Mouse (Mus musculus): ENCODE results near the gene Olfr631. TPM values are rescaled to one million over a fixed set of nuclear protein-coding genes. Genes with fewer than 3 reads are reported as not detected.

Gene Olfr631
- polyA plus RNA-seq, 2 experiments = not detected

GRCm38 (mm10) chr7:103970852-103971251 is 42.2 kb downstream of the Olfr631 start, which contains the start of gene Olfr635:
Gene Olfr635, plus strand, starts transcription at chr7:103971152.
- H3K27ac ChIP-seq (replicated peaks; ENCODE audit: low read depth, low read length) = no peak within 1 kb of the TSS
- no peaks in the 10 kb centered on the region for H3K27me3 ChIP-seq (ENCODE audit: control insufficient read depth, insufficient read depth, low read length)
- no peak within 1 kb of the TSS for H3K4me2 ChIP-seq (replicated peaks; ENCODE audit: low read depth, low read length, severe bottlenecking)
- H3K9me3 ChIP-seq (ENCODE audit: control insufficient read depth, low read length) = no peaks in the 10 kb centered on the region
- no peaks in the 10 kb centered on the region for H3K36me3 ChIP-seq (ENCODE audit: control insufficient read depth, insufficient read depth, low read length)
- no peak for ATAC-seq (ENCODE audit: low FRiP score, low read depth)
- 74% methylated on average over 1 of the region's 1 CpGs for WGBS
- H3K9ac ChIP-seq (ENCODE audit: low read depth, low read length, severe bottlenecking) = no peak within 1 kb of the TSS
- no peaks in the 10 kb centered on the region for H3K4me1 ChIP-seq (ENCODE audit: control insufficient read depth, insufficient read depth, low read length)
- no peak for DNase-seq (ENCODE audit: low spot score)
- TF ChIP-seq POLR2A (IDR thresholded peaks at IDR 0.05; ENCODE audit: borderline replicate concordance, extremely low read depth, insufficient read depth, insufficient read length) = no peak
- no peak within 1 kb of the TSS for H3K4me3 ChIP-seq (replicated peaks; ENCODE audit: low read length)

- Histone ChIP-seq H3K9me3 (ENCODE audit: control insufficient read depth, low read length) (no peaks in the 10 kb centered on the region), H3K4me1 (ENCODE audit: control insufficient read depth, insufficient read depth, low read length) (no peaks in the 10 kb centered on the region), H3K9ac (ENCODE audit: low read depth, low read length, severe bottlenecking) (no peak overlapping the region), H3K36me3 (ENCODE audit: control insufficient read depth, insufficient read depth, low read length) (no peaks in the 10 kb centered on the region), H3K4me2 (replicated peaks; ENCODE audit: low read depth, low read length, severe bottlenecking) (no peak overlapping the region), H3K27me3 (ENCODE audit: control insufficient read depth, insufficient read depth, low read length) (no peaks in the 10 kb centered on the region), H3K27ac (replicated peaks; ENCODE audit: low read depth, low read length) (no peak overlapping the region), H3K4me3 (replicated peaks; ENCODE audit: low read length) (no peak overlapping the region)
- no peak for TF ChIP-seq POLR2A (IDR thresholded peaks at IDR 0.05; ENCODE audit: borderline replicate concordance, extremely low read depth, insufficient read depth, insufficient read length)
- WGBS = 72% methylated on average over 1 of the region's 1 CpGs
- no peak for ATAC-seq (ENCODE audit: low FRiP score, low read depth)
- no peak for DNase-seq (ENCODE audit: low spot score)
Observed at GRCm38 (mm10) chr7:103971782-103972181, 43.2 kb downstream of the Olfr631 start.

Other genes with a start within 250 kb of the Olfr631 start
Only the 30 nearest of the 33 such genes appear.
- gene Olfr243, start 214.2 kb upstream of the Olfr631 start, polyA plus RNA-seq (2012; rRNA removed) = not detected in 2 replicates
- gene Olfr243, start 214.2 kb upstream of the Olfr631 start, polyA plus RNA-seq (2014; fragmentation: Nextera tagmentation; extraction: Ambion mirVana) = not detected in 2 replicates
- gene Olfr628, start 198.5 kb upstream of the Olfr631 start, polyA plus RNA-seq (2012; rRNA removed) = not detected in 2 replicates
- gene Olfr628, start 198.5 kb upstream of the Olfr631 start, polyA plus RNA-seq (2014; fragmentation: Nextera tagmentation; extraction: Ambion mirVana) = not detected in 2 replicates
- not detected in 2 replicates for gene Olfr629, start 183.9 kb upstream of the Olfr631 start, polyA plus RNA-seq (2012; rRNA removed)
- gene Olfr629, start 183.9 kb upstream of the Olfr631 start, polyA plus RNA-seq (2014; fragmentation: Nextera tagmentation; extraction: Ambion mirVana) = not detected in 2 replicates
- not detected in 2 replicates for gene Olfr630, start 171.5 kb upstream of the Olfr631 start, polyA plus RNA-seq (2012; rRNA removed)
- not detected in 2 replicates for gene Olfr630, start 171.5 kb upstream of the Olfr631 start, polyA plus RNA-seq (2014; fragmentation: Nextera tagmentation; extraction: Ambion mirVana)
- gene Olfr69, start 157.2 kb upstream of the Olfr631 start, polyA plus RNA-seq (2012; rRNA removed) = not detected in 2 replicates
- gene Olfr69, start 157.2 kb upstream of the Olfr631 start, polyA plus RNA-seq (2014; fragmentation: Nextera tagmentation; extraction: Ambion mirVana) = not detected in 2 replicates
- not detected in 2 replicates for gene Olfr68, start 149.1 kb upstream of the Olfr631 start, polyA plus RNA-seq (2012; rRNA removed)
- gene Olfr68, start 149.1 kb upstream of the Olfr631 start, polyA plus RNA-seq (2014; fragmentation: Nextera tagmentation; extraction: Ambion mirVana) = not detected in 2 replicates
- gene Olfr67, start 137.0 kb upstream of the Olfr631 start, polyA plus RNA-seq (2012; rRNA removed) = 0.03 TPM in 1 of 2 replicates, not detected in the other
- not detected in 2 replicates for gene Olfr67, start 137.0 kb upstream of the Olfr631 start, polyA plus RNA-seq (2014; fragmentation: Nextera tagmentation; extraction: Ambion mirVana)
- gene Hbb-bt, start 114.8 kb upstream of the Olfr631 start, polyA plus RNA-seq (2012; rRNA removed) = 2,382 and 2,478 TPM in 2 replicates
- gene Hbb-bt, start 114.8 kb upstream of the Olfr631 start, polyA plus RNA-seq (2014; fragmentation: Nextera tagmentation; extraction: Ambion mirVana) = 2,610 and 4,062 TPM in 2 replicates
- gene Hbb-bs, start 100.7 kb upstream of the Olfr631 start, polyA plus RNA-seq (2012; rRNA removed) = 9,008 and 9,822 TPM in 2 replicates
- gene Hbb-bs, start 100.7 kb upstream of the Olfr631 start, polyA plus RNA-seq (2014; fragmentation: Nextera tagmentation; extraction: Ambion mirVana) = 6,131 and 9,529 TPM in 2 replicates
- not detected in 2 replicates for gene Hbb-bh2, start 88.3 kb upstream of the Olfr631 start, polyA plus RNA-seq (2012; rRNA removed)
- not detected in 2 replicates for gene Hbb-bh2, start 88.3 kb upstream of the Olfr631 start, polyA plus RNA-seq (2014; fragmentation: Nextera tagmentation; extraction: Ambion mirVana)
- gene Hbb-bh1, start 85.7 kb upstream of the Olfr631 start, polyA plus RNA-seq (2012; rRNA removed) = 12.0 and 13.3 TPM in 2 replicates
- gene Hbb-bh1, start 85.7 kb upstream of the Olfr631 start, polyA plus RNA-seq (2014; fragmentation: Nextera tagmentation; extraction: Ambion mirVana) = 8.0 and 8.4 TPM in 2 replicates
- 702 and 799 TPM in 2 replicates for gene Hbb-y, start 75.6 kb upstream of the Olfr631 start, polyA plus RNA-seq (2012; rRNA removed)
- gene Hbb-y, start 75.6 kb upstream of the Olfr631 start, polyA plus RNA-seq (2014; fragmentation: Nextera tagmentation; extraction: Ambion mirVana) = 1,395 and 1,439 TPM in 2 replicates
- not detected in 2 replicates for gene Olfr66, start 42.6 kb upstream of the Olfr631 start, polyA plus RNA-seq (2012; rRNA removed)
- not detected in 2 replicates for gene Olfr66, start 42.6 kb upstream of the Olfr631 start, polyA plus RNA-seq (2014; fragmentation: Nextera tagmentation; extraction: Ambion mirVana)
- gene Olfr64, start 34.3 kb upstream of the Olfr631 start, polyA plus RNA-seq (2012; rRNA removed) = not detected in 2 replicates
- not detected in 2 replicates for gene Olfr64, start 34.3 kb upstream of the Olfr631 start, polyA plus RNA-seq (2014; fragmentation: Nextera tagmentation; extraction: Ambion mirVana)
- not detected in 2 replicates for gene Olfr65, start 25.3 kb upstream of the Olfr631 start, polyA plus RNA-seq (2012; rRNA removed)
- not detected in 2 replicates for gene Olfr65, start 25.3 kb upstream of the Olfr631 start, polyA plus RNA-seq (2014; fragmentation: Nextera tagmentation; extraction: Ambion mirVana)
- not detected in 2 replicates for gene Olfr632, start 5.5 kb downstream of the Olfr631 start, polyA plus RNA-seq (2012; rRNA removed)
- not detected in 2 replicates for gene Olfr632, start 5.5 kb downstream of the Olfr631 start, polyA plus RNA-seq (2014; fragmentation: Nextera tagmentation; extraction: Ambion mirVana)
- not detected in 2 replicates for gene Olfr633, start 15.6 kb downstream of the Olfr631 start, polyA plus RNA-seq (2012; rRNA removed)
- not detected in 2 replicates for gene Olfr633, start 15.6 kb downstream of the Olfr631 start, polyA plus RNA-seq (2014; fragmentation: Nextera tagmentation; extraction: Ambion mirVana)
- not detected in 2 replicates for gene Olfr635, start 42.3 kb downstream of the Olfr631 start, polyA plus RNA-seq (2012; rRNA removed)
- 0.03 TPM in 1 of 2 replicates, not detected in the other for gene Olfr635, start 42.3 kb downstream of the Olfr631 start, polyA plus RNA-seq (2014; fragmentation: Nextera tagmentation; extraction: Ambion mirVana)
- gene Olfr638, start 69.9 kb downstream of the Olfr631 start, polyA plus RNA-seq (2012; rRNA removed) = not detected in 2 replicates
- gene Olfr638, start 69.9 kb downstream of the Olfr631 start, polyA plus RNA-seq (2014; fragmentation: Nextera tagmentation; extraction: Ambion mirVana) = not detected in 2 replicates
- gene Olfr639, start 88.5 kb downstream of the Olfr631 start, polyA plus RNA-seq (2012; rRNA removed) = not detected in 2 replicates
- gene Olfr639, start 88.5 kb downstream of the Olfr631 start, polyA plus RNA-seq (2014; fragmentation: Nextera tagmentation; extraction: Ambion mirVana) = not detected in 2 replicates
- not detected in 2 replicates for gene Olfr640, start 96.7 kb downstream of the Olfr631 start, polyA plus RNA-seq (2012; rRNA removed)
- gene Olfr640, start 96.7 kb downstream of the Olfr631 start, polyA plus RNA-seq (2014; fragmentation: Nextera tagmentation; extraction: Ambion mirVana) = not detected in 2 replicates
- not detected in 2 replicates for gene Olfr641, start 106.6 kb downstream of the Olfr631 start, polyA plus RNA-seq (2012; rRNA removed)
- not detected in 2 replicates for gene Olfr641, start 106.6 kb downstream of the Olfr631 start, polyA plus RNA-seq (2014; fragmentation: Nextera tagmentation; extraction: Ambion mirVana)
- not detected in 2 replicates for gene Olfr642, start 123.8 kb downstream of the Olfr631 start, polyA plus RNA-seq (2012; rRNA removed)
- gene Olfr642, start 123.8 kb downstream of the Olfr631 start, polyA plus RNA-seq (2014; fragmentation: Nextera tagmentation; extraction: Ambion mirVana) = not detected in 2 replicates
- gene 4930516K23Rik, start 132.6 kb downstream of the Olfr631 start, polyA plus RNA-seq (2012; rRNA removed) = 0.03 TPM in 1 of 2 replicates, not detected in the other
- not detected in 2 replicates for gene 4930516K23Rik, start 132.6 kb downstream of the Olfr631 start, polyA plus RNA-seq (2014; fragmentation: Nextera tagmentation; extraction: Ambion mirVana)
- gene Olfr644, start 143.0 kb downstream of the Olfr631 start, polyA plus RNA-seq (2012; rRNA removed) = 0.10 TPM in 1 of 2 replicates, not detected in the other
- not detected in 2 replicates for gene Olfr644, start 143.0 kb downstream of the Olfr631 start, polyA plus RNA-seq (2014; fragmentation: Nextera tagmentation; extraction: Ambion mirVana)
- not detected in 2 replicates for gene Olfr645, start 156.6 kb downstream of the Olfr631 start, polyA plus RNA-seq (2012; rRNA removed)
- gene Olfr645, start 156.6 kb downstream of the Olfr631 start, polyA plus RNA-seq (2014; fragmentation: Nextera tagmentation; extraction: Ambion mirVana) = not detected in 2 replicates
- not detected in 2 replicates for gene Olfr646, start 176.0 kb downstream of the Olfr631 start, polyA plus RNA-seq (2012; rRNA removed)
- gene Olfr646, start 176.0 kb downstream of the Olfr631 start, polyA plus RNA-seq (2014; fragmentation: Nextera tagmentation; extraction: Ambion mirVana) = not detected in 2 replicates
- not detected in 2 replicates for gene Ubqln5, start 201.0 kb downstream of the Olfr631 start, polyA plus RNA-seq (2012; rRNA removed)
- not detected in 2 replicates for gene Ubqln5, start 201.0 kb downstream of the Olfr631 start, polyA plus RNA-seq (2014; fragmentation: Nextera tagmentation; extraction: Ambion mirVana)
- not detected in 2 replicates for gene Olfr643, start 208.6 kb downstream of the Olfr631 start, polyA plus RNA-seq (2012; rRNA removed)
- gene Olfr643, start 208.6 kb downstream of the Olfr631 start, polyA plus RNA-seq (2014; fragmentation: Nextera tagmentation; extraction: Ambion mirVana) = not detected in 2 replicates
- gene Ubqln3, start 214.5 kb downstream of the Olfr631 start, polyA plus RNA-seq (2012; rRNA removed) = not detected in 2 replicates
- gene Ubqln3, start 214.5 kb downstream of the Olfr631 start, polyA plus RNA-seq (2014; fragmentation: Nextera tagmentation; extraction: Ambion mirVana) = not detected in 2 replicates